8 mouse cellular contexts compared by ENCODE assay signal in genomic region chr7:30353279-30353822, GRCm38 (mm10). TPM values are rescaled to one million over a fixed set of nuclear protein-coding genes. Genes with fewer than 3 reads are reported as not detected.
A peak's percentile ranks its signal among the peaks of the same experiment; 100 is the strongest.
DNase-seq lines count a peak whose midpoint lies in the region; ATAC-seq and TF ChIP-seq lines count a peak whose summit lies in the region.

No protein-coding gene starts in this region.

- no peaks in the 10 kb centered on the region for H3K27me3 ChIP-seq in liver, adult 2 months (ENCODE audit: control insufficient read depth, insufficient read depth, low read length)
- no peaks in the 10 kb centered on the region for H3K27me3 ChIP-seq in neural tube, embryonic 11.5 days (ENCODE audit: control insufficient read depth, insufficient read depth, low read length)

- H3K9me3 ChIP-seq in ES-E14 (ENCODE audit: control insufficient read depth, insufficient read depth, low read depth, low read length) = no peaks in the 10 kb centered on the region
- H3K9me3 ChIP-seq in neural tube, embryonic 11.5 days (ENCODE audit: control insufficient read depth, low read length) = no peaks in the 10 kb centered on the region

- no peak for TF ChIP-seq POLR2A in liver, adult 2 months (IDR thresholded peaks at IDR 0.05; ENCODE audit: extremely low read depth, insufficient read depth, low read length)

- peaks cover 0 to 13% of the 10 kb centered on the region in 2 experiments; a peak in 2 of 4 replicates for H3K4me1 ChIP-seq in ES-E14 (ENCODE audit: control insufficient read depth in 2 of 2, insufficient read depth in 2 of 2, low read length in 2 of 2, poor library complexity in 1 of 2)
- peaks cover 18% of the 10 kb centered on the region for H3K4me1 ChIP-seq in liver, adult 2 months (ENCODE audit: control insufficient read depth, insufficient read depth, low read length)
- H3K4me1 ChIP-seq in neural tube, embryonic 11.5 days (ENCODE audit: control insufficient read depth, insufficient read depth, low read length) = no peaks in the 10 kb centered on the region

- H3K36me3 ChIP-seq in ES-E14 (ENCODE audit: control insufficient read depth, insufficient read depth, low read length, poor library complexity, severe bottlenecking) = no peaks in the 10 kb centered on the region
- H3K36me3 ChIP-seq in liver, adult 2 months (ENCODE audit: control insufficient read depth, insufficient read depth, low read length) = no peaks in the 10 kb centered on the region
- peaks cover 3% of the 10 kb centered on the region; the same call in 1 of the 2 replicates for H3K36me3 ChIP-seq in neural tube, embryonic 11.5 days (ENCODE audit: control insufficient read depth, insufficient read depth, low read length)

- peak; percentile 70 for DNase-seq in A20 (ENCODE audit: low read depth, low spot score)
- peak; percentile 88 for DNase-seq in ES-E14 (ENCODE audit: low read depth, low spot score)
- peak; percentile 68 to 80 for DNase-seq in cerebellum, adult 18-20 months
- peak; percentile 44 to 90 for DNase-seq in frontal cortex, adult 2 months (ENCODE audit: extremely low spot score in 1 of 2, low spot score in 1 of 2)
- DNase-seq in kidney, adult 18-20 months = peak; percentile 82
- DNase-seq in liver, adult 2 months (ENCODE audit: extremely low read depth, low read depth, low spot score) = peak; percentile 84
- DNase-seq in neural tube, embryonic 11.5 days (ENCODE audit: low spot score) = peak; percentile 70
- peak; percentile 73 for DNase-seq in urinary bladder, postnatal 25 days (ENCODE audit: low spot score)

- 7% methylated on average over 6 of the region's 6 CpGs for WGBS in liver, adult 2 months
- WGBS in neural tube, embryonic 11.5 days = 13% methylated on average over 6 of the region's 6 CpGs

- ATAC-seq in neural tube, embryonic 11.5 days (ENCODE audit: insufficient read depth, low FRiP score, low TSS enrichment) = peak; percentile 53; the same call in 1 of the 2 replicates

- H3K79me2 ChIP-seq in liver, adult 2 months (ENCODE audit: control insufficient read depth, insufficient read depth, low read length) = peaks cover 5% of the 10 kb centered on the region; the same call in 1 of the 2 replicates

- no peak overlapping the region for H3K9ac ChIP-seq in ES-E14 (ENCODE audit: insufficient read depth, low read depth, low read length, poor library complexity, severe bottlenecking)
- no peak overlapping the region for H3K9ac ChIP-seq in liver, adult 2 months (ENCODE audit: low read depth, low read length)
- no peak overlapping the region for H3K9ac ChIP-seq in neural tube, embryonic 11.5 days (ENCODE audit: low read length)

- H3K4me2 ChIP-seq in neural tube, embryonic 11.5 days (ENCODE audit: low read depth) = no peak overlapping the region

- in situ Hi-C loops in ES-E14 (cut with MboI; ENCODE audit: low sequenced_read_pairs in 2 of 2, unreplicated experiment in 2 of 2) = no loop called here

- no peak overlapping the region for H3K27ac ChIP-seq in ES-E14 (ENCODE audit: insufficient read depth, low read depth, low read length, poor library complexity, severe bottlenecking)
- H3K27ac ChIP-seq in liver, adult 2 months (replicated peaks; ENCODE audit: insufficient read depth, low read depth, low read length) = no peak overlapping the region
- no peak overlapping the region for H3K27ac ChIP-seq in neural tube, embryonic 11.5 days (ENCODE audit: low read depth, low read length)

- no peak overlapping the region for H3K4me3 ChIP-seq in ES-E14 (ENCODE audit: insufficient read depth in 1 of 2, low read depth in 1 of 2, low read length in 2 of 2, poor library complexity in 1 of 2, severe bottlenecking in 1 of 2)
- no peak overlapping the region for H3K4me3 ChIP-seq in liver, adult 2 months (ENCODE audit: insufficient read depth, low read depth, low read length)
- no peak overlapping the region for H3K4me3 ChIP-seq in neural tube, embryonic 11.5 days (ENCODE audit: low read depth, low read length)

- peak; percentile 76 for TF ChIP-seq CTCF in liver, adult 2 months (IDR thresholded peaks at IDR 0.05; ENCODE audit: low read depth, low read length)

TF ChIP-seq in ES-E14, 5 proteins besides CTCF, POLR2A, EP300 and RAD21:
- no peak for TF ChIP-seq ZNF384 (IDR thresholded peaks at IDR 0.05; ENCODE audit: low read depth, low read length)
TF ChIP-seq in ES-E14: peak in this region for 0.

RNA-seq across cellular contexts. Expression of gene Lrfn3, which starts 9.2 kb away (rescaled TPM):
- total RNA-seq in ES-E14 (2012; rRNA removed) = 2.6 and 4.4 TPM in 2 replicates
- polyA plus RNA-seq in frontal cortex, adult 2 months (2012; rRNA removed) = 19.8 and 22.2 TPM in 2 replicates
- total RNA-seq in liver, adult 2 months (2014; rRNA removed) = 0.74 and 1.7 TPM in 2 replicates
- 12.9 and 22.2 TPM in 2 replicates for polyA plus RNA-seq in liver, adult 2 months (2012; rRNA removed)
- 6.3 TPM in 2 replicates for polyA plus RNA-seq in neural tube, embryonic 11.5 days (2014; fragmentation: Nextera tagmentation; extraction: Ambion mirVana)

RNA-seq across cellular contexts. Expression of gene Sdhaf1, which starts 29.7 kb away (rescaled TPM):
- total RNA-seq in ES-E14 (2012; rRNA removed) = 6.6 and 8.5 TPM in 2 replicates
- polyA plus RNA-seq in frontal cortex, adult 2 months (2012; rRNA removed) = 16.9 and 19.2 TPM in 2 replicates
- 4.0 and 4.4 TPM in 2 replicates for total RNA-seq in liver, adult 2 months (2014; rRNA removed)
- 15.8 and 16.2 TPM in 2 replicates for polyA plus RNA-seq in liver, adult 2 months (2012; rRNA removed)
- polyA plus RNA-seq in neural tube, embryonic 11.5 days (2014; fragmentation: Nextera tagmentation; extraction: Ambion mirVana) = 23.1 and 26.5 TPM in 2 replicates

RNA-seq across cellular contexts. Expression of gene E130208F15Rik, which starts 31.8 kb away (rescaled TPM):
- total RNA-seq in ES-E14 (2012; rRNA removed) = 1.9 and 3.3 TPM in 2 replicates
- polyA plus RNA-seq in frontal cortex, adult 2 months (2012; rRNA removed) = 0.34 and 0.66 TPM in 2 replicates
- total RNA-seq in liver, adult 2 months (2014; rRNA removed) = 0.18 and 0.34 TPM in 2 replicates
- polyA plus RNA-seq in liver, adult 2 months (2012; rRNA removed) = 0.06 and 0.39 TPM in 2 replicates
- not detected in 2 replicates for polyA plus RNA-seq in neural tube, embryonic 11.5 days (2014; fragmentation: Nextera tagmentation; extraction: Ambion mirVana)

RNA-seq across cellular contexts. Expression of gene Syne4, which starts 38.7 kb away (rescaled TPM):
- total RNA-seq in ES-E14 (2012; rRNA removed) = 14.5 and 25.5 TPM in 2 replicates
- 27.6 and 29.9 TPM in 2 replicates for polyA plus RNA-seq in frontal cortex, adult 2 months (2012; rRNA removed)
- 1.7 and 3.5 TPM in 2 replicates for total RNA-seq in liver, adult 2 months (2014; rRNA removed)
- polyA plus RNA-seq in liver, adult 2 months (2012; rRNA removed) = 2.2 and 4.9 TPM in 2 replicates
- polyA plus RNA-seq in neural tube, embryonic 11.5 days (2014; fragmentation: Nextera tagmentation; extraction: Ambion mirVana) = 16.6 and 18.1 TPM in 2 replicates

RNA-seq across cellular contexts. Expression of gene Alkbh6, which starts 44.8 kb away (rescaled TPM):
- total RNA-seq in ES-E14 (2012; rRNA removed) = 24.5 and 37.8 TPM in 2 replicates
- 132 TPM in 2 replicates for polyA plus RNA-seq in frontal cortex, adult 2 months (2012; rRNA removed)
- total RNA-seq in liver, adult 2 months (2014; rRNA removed) = 15.0 and 16.8 TPM in 2 replicates
- polyA plus RNA-seq in liver, adult 2 months (2012; rRNA removed) = 38.7 and 51.4 TPM in 2 replicates
- 87.4 and 94.0 TPM in 2 replicates for polyA plus RNA-seq in neural tube, embryonic 11.5 days (2014; fragmentation: Nextera tagmentation; extraction: Ambion mirVana)
